Mouse (Mus musculus) brain, embryonic 14.5 days (tissue): ENCODE data around the gene Wdr70.

ENCODE experiments used
- CTCF ChIP-seq: fragments of 200-500 bp; IDR thresholded peaks from 2 replicates; pipeline ENCODE4 v1.5.1; 2012; ENCODE audit warnings: inconsistent platforms, mild to moderate bottlenecking, moderate library complexity, borderline replicate concordance; ENCODE audit not compliant: insufficient read depth, insufficient read length; ENCODE audit errors: extremely low read depth
- POLR2A ChIP-seq: fragments of 200-500 bp; IDR thresholded peaks from 2 replicates; pipeline ENCODE4 v1.6.1; 2012; ENCODE audit warnings: mild to moderate bottlenecking, inconsistent platforms, borderline replicate concordance; ENCODE audit not compliant: poor library complexity, insufficient read depth, insufficient read length, severe bottlenecking; ENCODE audit errors: extremely low read depth

DNA sequence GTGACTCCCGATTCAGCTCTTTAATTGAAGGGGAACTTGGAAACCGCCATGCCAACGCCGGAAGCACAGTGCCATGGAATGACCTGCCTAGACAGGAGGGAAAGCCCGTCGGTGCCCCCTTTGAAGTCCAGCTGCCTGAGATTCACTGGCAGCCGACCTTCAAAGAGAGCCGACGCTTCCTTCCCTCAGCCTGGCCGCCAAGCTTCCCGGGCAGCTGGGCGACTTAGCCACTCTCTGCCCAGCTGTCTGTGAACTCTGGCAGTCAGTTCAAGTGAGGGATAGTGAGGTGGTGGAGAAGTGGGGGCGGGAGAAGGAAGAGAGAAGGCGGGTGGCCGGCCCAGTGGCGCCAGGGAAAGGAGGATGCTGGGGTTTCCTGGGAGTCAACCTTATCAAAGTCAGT, 164.9 kb downstream of the Wdr70 start:
- TF ChIP-seq CTCF (no peak), POLR2A (no peak)
